Mouse (Mus musculus) thymus, postnatal 25 days (tissue): Measurements from ENCODE around the gene 4921539E11Rik.

Source experiments
- DNase-seq: peaks from one replicate; pipeline ENCODE4 v3.0.0; 2022

Gene 4921539E11Rik

DNA sequence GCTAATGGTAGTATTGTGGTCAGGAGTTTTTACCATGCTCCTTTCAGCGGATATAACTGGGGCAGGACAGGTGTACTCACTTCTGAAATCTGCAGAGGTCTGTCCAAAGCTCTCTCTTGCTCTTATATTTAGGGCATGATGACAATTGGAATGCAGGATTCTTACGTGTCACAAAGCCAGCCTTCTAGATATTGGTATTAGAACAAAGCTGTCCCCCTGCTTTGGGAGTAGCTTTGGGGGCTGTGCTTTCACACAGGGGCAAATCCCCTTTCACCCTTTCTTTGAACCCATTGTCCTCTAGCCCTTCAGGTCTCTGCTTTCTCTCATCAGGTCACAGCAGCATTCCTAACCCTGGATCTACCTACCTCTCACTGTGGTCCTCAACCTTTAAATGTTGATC, at the start of gene 4921539E11Rik:
TSS of gene 4921539E11Rik (minus strand) at position 101 of the 400 bp plus-strand sequence.
- DNase-seq, result no peak

DNA sequence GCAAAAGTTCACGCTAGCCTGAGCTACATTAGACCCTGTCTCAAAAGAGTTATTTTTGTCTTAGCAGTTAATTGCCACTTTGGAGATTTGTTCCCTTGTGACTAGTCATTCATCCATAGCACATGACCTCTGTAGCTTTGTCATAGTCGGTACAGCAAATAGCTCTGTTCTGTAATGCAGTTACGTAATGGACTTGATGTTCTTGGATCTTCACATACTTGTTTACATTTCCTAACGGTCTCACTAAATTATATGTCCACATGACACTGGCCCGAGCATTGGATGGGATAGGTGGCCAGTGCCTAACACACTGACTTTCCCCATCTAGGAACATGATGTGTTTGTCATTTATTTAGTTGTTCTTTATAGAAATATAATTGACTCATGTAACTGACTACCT, 44.5 kb upstream of the 4921539E11Rik start:
- DNase-seq, result no peak

DNA sequence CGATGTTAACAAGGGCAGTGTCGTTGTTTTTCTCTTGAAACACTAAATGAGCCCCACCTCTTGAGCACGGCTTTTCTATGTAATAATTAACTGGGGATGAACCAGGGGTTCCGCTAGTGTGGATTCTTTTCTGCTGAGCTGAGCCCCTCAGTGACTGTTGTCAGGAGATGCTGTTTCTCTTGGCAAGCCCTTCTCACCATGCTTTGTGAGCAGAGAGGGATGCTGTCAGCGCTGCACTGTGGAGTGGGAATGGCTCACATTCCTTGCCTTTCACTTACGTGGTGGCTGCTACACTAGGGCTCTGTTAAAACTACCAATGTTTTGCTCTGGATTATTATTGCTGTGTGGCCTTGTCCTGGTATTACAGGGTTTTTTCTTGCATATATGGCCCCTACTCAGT, 38.7 kb upstream of the 4921539E11Rik start:
- no peak for DNase-seq

DNA sequence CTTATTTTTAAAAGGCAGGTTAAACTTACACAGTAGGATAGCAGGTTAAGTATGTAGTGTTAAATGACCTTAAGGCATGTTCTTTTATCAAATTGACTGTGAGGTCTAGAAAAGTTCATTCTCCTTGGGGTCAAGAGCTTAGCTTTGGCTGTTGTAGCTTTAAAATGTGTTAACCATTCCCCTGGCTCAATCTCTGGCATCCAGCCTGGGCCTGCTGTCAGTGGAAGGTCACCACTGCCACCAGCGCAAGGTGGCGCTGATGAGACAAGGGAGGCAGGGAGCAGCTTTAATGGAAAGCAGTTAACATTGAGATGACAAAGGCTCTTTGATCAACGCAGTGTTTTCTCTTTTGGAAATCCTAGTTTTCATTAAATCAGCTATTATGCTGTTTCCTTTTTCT, 36.3 kb upstream of the 4921539E11Rik start:
- no peak for DNase-seq

DNA sequence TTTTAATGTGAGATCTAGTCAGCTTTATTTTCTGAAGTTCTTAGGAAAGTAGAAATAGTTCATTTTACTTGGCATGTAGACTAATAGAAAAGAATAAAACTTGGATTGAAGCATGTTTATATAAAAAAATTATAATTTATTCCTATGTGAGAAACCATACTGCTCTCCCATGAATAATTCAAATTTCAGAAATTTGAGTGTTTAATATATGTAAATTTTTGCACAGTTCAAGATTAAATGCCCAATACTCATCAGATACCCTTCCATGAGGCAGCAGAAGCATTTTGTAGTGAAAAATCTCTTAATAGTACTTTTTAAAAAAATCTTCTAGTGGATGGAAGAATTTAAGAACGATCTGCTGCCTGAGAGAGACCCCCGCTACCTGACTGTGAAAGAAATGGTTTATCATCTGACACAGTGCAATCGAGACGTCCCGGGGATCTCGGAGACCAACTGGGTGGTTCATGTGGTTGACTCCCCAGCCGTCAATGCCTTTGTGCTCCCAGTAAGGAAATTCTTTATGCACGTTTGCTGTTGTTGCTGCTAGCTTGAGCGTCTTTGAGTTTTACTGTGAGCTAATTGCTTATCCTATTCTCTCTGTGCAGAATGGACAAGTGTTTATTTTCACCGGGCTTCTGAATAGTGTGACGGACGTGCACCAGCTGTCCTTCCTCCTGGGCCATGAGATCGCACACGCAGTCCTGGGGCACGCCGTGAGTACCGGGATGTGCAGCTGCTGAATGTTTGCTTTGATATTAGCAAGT, 34.2 kb upstream of the 4921539E11Rik start:
- DNase-seq, result no peak

DNA sequence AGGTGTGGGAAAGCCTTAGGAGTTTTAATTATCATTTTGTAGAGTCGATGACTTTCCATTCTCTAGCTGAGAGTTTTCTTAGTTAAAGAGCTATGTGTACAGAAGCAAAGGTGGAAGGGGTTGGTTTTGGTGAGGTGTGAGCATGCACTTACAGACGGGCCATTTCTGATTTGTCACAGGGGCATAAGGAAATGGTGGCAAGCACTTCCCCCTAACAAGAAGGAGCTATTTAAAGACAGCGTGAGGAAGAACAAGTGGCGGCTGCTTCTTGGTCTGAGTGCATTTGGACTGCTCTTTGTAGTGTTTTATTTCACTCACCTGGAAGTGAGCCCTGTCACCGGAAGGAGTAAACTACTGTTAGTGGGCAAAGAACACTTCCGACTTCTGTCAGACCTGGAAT, 30.8 kb upstream of the 4921539E11Rik start:
- DNase-seq, result no peak

DNA sequence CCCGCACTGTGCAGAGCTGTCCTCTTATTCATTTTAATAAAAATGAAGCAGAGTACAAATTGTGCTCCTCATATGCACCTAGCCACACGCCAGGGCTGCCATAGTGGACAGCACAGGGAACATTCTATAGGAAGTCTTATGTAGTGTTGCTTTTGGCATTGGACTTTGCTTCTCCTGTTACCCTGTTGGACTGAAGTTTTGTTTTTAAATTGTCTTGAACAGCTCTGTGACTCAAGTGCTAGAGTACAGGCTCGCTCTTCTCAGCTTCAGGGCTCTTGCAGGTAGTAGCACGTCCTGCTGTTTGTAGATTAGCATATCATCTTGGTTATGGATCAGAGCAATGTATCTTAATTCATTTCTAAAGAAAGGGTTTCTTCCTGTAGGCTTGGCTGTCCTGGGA, 25.2 kb upstream of the 4921539E11Rik start:
- DNase-seq, result no peak

DNA sequence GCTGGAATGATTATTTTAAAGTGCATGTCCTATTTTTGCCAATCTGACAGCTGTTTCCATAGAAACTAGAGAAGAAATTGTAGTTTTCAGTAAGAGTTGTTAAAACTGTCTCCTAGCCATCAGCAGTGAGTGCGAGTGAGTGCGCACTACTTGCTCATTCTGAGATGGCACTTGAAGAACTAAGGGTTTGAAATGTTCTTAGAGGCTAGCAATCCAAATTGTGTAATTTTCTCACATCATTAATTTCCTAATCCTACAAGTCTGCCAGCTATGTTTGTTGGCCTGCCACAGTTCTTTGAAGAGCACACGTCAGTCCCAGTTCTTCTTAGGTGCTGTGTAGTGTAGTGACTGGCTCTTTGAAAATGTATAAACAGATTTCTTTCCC, 23.9 kb upstream of the 4921539E11Rik start:
- DNase-seq, result no peak

DNA sequence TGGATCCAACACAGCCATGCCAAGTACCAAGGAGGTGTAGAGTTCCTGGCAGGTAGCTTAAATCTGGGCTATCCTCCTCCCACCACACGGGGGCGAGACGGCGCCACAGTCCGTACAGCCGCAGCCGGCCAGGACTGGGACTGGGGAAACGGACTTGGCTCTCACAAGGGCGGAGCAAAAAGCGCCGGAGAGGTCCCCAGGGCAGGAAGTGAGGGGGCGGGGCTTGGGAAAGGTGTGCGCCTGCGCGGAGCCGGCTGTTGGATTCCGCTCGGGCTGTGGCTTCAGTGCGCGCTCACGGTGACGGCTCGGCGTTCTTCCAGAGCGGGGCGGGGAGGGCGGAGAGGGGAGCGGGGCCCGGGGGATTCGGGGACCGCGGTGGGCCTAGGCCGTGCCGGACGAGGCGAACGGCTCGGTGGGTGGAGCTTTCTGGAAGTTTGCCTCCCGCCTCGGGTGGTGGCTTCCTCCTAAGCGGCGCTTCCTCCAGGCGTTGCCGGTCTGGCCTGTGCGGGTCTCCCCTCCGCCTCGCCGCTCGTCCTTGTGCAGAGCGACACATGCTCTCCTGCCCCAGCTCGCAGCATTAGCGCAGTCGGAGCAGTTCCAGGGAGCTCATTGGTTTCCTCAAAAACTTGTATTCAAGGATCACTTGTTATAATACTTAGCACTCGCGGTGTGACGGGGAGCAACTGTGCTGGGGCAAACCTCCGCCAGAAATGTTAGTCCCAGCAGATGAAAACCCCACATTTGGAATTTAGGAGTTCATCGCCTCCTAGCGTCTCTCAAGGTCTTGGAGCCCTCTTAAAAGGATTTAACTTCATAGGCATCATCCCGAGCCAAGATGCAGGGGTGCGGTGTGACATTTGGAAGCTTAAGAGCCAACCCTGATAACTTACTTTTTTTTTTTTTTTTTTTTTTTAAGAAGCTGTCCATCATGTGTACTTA, 23.2 kb upstream of the 4921539E11Rik start, which contains the start of gene Oma1:
TSS of gene Oma1 (plus strand) at position 226 of the 939 bp plus-strand sequence.
- peak; percentile 98 for DNase-seq

DNA sequence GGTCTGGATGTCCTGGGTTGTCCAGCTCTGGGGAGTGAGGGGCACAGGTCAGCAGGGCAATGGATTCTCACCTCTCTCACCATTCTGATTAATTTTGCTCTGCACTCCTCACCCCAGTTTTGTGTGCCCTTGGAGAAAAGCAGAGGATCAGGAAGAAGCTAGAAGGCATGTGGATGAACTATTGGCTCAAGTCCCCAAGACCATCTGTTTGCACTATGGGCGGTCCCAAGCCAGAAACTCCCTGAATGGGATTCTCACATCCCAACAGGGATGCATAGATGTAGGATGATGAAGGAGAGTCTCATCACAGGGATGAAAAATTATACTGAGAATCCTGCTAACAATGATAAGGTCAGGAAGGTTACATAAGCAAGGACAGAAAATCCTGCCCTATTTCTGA, 13.2 kb upstream of the 4921539E11Rik start:
- DNase-seq, result no peak

DNA sequence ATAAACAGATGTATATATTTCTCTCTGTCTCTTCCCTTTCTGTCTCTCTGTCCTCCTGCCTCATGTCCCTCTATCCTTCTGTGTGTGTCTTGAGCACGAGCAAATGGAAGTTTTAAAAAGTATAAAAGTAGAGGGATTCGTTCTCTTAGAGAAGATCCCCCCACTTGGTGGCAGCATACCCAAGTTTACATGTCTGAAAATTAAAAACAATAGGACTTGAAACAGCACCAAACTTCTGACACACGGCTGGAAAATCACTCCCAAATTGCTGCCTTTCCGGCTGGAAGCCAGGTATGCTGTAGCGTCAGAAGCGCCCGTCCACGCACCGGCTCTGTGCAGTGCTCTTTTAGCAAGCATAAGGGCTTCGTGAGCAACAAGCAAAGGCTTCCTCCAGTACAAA, 8.7 kb upstream of the 4921539E11Rik start:
- DNase-seq, result no peak

DNA sequence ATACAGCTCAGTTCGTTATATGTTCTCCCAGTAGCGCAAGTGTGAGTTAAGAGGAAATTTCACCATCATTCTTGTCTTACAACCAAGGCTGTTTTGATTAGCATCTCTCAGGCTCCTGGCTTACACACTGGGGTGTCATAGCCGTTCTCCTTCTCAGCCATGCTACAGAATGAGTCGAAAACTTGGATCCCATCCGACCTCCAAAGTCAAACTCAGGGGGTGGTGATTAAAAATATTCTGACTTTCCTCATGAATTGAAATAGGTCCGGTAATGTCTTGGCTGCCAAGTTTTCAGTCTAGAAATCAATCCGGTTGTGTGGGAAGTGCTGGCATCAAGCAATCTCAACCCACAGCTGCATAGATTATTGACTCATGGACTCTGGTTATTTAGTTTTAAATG, 2.3 kb downstream of the 4921539E11Rik start:
- no peak for DNase-seq

DNA sequence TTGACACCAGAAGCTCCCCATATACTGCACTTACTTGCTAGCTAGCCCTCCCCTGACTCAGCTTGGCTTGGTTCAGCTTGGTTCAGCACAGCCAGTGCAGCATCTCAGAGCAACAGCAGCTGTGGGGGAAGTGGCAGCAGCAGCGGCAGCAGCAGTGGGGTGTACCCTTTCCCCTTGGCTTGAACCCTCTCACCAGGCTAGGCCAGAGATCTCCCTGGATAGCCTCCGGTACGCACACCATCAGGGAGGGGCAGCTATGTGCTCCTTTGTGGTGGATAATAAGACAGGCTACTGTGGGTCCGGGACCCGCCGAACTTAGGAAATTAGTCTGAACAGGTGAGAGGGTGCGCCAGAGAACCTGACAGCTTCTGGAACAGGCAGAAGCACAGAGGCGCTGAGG, 17.6 kb downstream of the 4921539E11Rik start:
- DNase-seq, result no peak

DNA sequence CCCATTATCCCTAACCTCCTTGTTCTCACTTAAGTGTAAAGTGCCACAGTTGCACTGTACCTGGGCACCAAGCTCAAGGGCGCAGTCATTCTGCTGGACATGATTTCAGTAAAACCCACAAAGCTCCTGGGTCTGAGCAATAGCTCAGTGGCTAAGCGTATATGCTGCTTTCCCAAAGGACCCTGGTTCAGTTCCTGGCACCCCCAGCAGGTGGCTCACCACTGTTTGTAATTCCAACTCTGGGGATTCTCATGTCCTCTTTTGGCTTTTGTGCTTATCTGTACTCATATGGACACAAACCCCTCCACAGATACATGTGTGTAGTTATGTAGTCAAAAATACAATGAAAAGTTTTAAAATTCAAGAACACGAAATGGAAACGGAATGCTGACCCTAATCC, 21.3 kb downstream of the 4921539E11Rik start:
- peak; percentile 14 for DNase-seq

DNA sequence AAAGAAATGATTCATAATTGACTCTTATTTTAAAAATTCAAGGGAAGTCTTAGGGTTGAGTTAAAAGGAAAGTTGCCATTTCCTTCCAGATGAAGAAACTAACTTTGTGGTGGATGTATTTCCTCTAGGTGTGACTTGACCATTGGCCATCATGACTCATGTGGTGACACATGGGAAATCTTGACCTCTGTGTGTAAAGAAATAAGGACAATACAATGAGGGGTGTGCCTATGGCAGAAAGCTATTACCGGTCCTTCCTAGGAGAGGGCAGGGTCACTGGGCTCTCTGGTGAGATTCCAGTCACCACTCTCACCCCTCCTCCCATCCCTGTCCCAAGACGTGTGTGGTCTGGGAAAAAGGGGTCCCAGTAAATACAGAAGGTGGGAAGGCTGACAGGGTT, 25.5 kb downstream of the 4921539E11Rik start:
- DNase-seq, result no peak

DNA sequence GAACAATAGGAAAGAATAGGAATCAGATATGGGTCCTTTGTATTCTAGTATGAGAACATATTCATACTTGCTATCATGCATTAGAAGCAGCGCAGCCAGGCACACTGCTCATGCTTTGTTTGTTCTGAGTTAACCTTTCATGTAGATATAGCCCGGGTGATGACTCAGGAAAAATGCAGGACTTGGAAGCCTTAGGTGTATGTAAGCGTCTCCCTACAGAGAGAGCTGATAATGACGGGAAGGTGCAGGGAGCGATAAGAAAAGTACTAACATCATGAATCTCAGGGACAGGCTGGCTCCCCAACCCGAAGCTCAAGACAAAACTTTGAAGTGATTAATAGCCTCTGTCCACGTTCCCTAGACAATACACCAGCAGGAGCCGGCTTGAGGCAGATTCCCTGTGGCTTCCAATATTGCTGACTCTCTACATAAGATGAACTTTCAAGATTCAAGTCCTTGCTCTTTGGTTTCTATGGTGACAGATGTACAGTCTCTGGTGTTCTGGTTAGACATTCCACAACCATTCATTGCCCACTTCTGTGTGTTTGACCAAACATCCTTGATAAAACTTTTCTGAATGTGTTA, 26.8 kb downstream of the 4921539E11Rik start:
- DNase-seq, result no peak

DNA sequence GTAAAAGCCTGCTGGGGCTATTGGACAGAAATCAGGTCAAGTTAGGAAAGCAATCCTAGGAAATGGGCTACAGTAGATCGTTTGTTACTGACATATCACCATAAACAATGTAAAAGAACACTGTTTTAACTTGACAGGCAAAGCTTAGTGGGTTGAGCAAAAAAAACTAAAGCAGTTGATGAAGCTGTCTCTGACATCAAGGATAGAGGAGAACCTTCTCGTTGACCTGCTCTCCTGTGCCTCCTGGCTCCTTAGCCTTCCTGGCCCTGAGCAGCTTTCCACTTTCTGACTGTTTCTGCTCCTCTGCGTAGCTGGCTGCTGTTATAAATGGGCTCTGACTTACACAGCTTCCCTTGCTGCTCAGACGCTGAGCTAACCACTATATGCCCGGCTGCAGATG, 27.3 kb downstream of the 4921539E11Rik start:
- no peak for DNase-seq

DNA sequence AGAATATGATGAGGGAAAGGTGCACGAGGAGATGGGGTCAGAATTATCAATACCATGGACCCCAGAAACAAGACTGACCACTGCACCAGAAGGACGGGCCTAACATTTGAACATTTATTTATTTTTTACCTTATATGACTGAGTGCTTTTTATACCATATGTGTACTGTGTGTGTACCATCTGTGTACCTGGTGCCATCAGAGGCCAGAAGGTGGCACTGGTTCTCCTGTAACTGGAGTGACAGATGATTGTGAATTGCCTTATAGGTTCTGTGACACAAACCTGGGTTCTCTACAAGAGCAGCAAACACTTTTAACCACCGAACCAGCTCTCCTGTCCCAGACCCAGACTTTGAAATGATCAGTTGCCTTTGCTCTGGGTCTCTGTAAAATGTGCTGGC, 31.8 kb downstream of the 4921539E11Rik start:
- peak; percentile 22 for DNase-seq

DNA sequence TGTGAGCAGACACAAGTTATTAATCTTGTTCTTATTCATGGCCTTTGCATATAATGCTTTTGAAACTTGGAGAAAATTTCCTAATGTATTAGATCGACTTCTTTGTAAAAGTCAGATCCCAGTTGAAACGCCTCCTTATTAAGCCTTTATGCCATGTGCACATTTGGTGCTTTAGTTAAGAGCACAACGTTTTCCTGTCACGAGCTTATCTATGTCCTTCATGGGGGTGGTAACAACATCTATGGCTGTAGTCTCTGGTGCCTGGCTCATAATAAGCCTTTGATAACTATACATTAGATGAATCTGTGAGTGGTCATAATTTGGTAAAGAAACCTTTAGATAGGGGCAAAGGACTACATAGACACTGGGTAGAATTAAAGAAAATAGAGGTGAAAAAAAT, 36.8 kb downstream of the 4921539E11Rik start:
- DNase-seq, result no peak

DNA sequence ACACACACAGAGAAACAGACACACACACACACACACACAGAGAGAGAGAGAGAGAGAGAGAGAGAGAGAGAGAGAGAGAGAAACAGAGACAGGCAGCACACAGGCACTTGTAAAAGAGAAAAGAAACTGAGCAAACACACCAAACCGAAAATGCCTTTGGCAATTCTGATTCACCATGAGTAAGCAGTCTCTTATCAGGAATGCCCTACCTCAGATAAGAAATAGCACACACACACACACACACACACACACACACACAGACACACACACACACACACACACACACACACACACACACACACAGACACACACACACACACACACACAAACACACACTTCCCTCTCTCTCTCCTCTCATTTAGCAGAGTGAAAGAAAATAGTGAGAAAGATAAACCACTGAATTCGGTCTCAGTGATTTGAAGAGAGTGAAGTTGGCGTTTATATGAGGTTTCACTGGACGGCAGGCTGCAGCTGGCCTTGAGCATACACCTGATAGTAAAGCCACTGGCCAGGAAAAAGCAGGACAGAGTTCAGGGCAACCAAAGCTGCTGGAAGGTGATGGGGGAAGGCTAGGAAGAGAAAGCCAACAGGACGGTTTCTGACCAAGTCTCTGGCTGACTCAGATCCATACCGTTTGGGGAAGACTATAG, 41.1 kb downstream of the 4921539E11Rik start:
- DNase-seq, result no peak

DNA sequence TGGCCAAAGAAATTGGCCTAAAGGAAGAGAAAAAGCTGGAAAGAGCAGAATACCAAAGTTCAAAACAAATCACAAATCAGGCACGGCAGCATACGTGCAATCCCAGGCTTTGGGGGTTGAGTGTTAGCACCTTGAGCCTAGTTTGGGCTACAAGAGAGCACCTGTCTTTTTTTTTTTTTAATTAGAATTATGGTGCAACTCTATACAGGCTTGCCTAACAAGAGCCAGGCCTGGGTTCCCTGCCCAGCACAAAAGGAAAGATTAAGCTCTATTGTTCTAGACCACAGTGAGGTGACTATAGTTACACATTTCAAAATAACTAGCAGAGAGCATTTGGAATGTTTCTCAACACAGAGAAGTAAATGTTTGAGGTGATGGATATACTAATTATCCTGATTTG, 42.9 kb downstream of the 4921539E11Rik start:
- DNase-seq, result no peak

DNA sequence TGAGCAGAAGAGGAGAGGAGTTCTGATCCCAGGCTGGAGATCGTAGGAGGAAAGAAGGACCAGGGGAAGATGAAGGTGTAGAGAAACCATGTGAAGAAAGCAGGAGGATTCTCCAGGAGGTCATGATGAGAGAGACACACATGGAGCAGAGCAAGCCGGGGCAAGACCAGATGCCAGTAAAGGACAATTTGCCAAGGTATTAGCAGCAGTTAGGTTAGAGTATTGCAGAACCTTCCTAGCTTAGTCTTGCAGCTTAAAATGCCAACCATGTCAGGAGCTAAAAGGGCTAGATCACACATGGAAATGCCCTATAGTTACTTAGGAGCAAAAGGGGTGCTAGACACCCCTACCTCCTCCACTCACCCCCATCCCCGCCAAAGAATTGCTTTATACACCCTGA, 43.4 kb downstream of the 4921539E11Rik start:
- DNase-seq, result no peak

DNA sequence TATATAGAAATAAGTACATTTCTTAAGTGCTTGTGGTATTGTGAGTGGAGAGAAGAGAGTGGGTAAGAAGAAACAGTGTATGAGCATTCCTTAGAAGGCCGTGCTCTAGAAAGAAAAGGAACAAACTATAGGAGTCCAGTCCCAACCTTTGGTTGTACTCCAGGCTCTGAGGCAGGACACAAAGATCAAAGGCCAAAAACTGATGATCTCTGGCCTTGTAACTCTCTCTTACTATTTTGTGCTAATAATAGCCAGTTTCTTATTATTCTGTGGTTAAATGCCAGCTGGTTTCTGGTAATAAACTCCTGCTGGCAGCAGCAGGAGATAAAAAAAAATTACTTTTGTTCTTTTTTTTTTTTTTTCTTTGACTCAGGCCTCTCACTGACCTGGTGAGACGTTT, 58.5 kb downstream of the 4921539E11Rik start:
- no peak for DNase-seq
